Mouse (Mus musculus) gastrocnemius, adult 8-10 months (tissue): ENCODE measurements around the gene Mboat2. TPM values are rescaled to one million over a fixed set of nuclear protein-coding genes. Genes with fewer than 3 reads are reported as not detected.

ENCODE experiments used
- DNase-seq, 2 experiments: peaks; one replicate each; pipeline ENCODE4 v3.0.0; 2022; ENCODE audit warnings: low spot score in 2 of 2
- total RNA-seq, 4 experiments: library from RNA; stranded (reverse); gene quantifications; 2 replicates each; pipeline ENCODE4 v1.2.4; 2022

Gene Mboat2
- total RNA-seq, 4 experiments from 2014 or later = 0.73 to 1.4 (median 1.2) TPM

DNA sequence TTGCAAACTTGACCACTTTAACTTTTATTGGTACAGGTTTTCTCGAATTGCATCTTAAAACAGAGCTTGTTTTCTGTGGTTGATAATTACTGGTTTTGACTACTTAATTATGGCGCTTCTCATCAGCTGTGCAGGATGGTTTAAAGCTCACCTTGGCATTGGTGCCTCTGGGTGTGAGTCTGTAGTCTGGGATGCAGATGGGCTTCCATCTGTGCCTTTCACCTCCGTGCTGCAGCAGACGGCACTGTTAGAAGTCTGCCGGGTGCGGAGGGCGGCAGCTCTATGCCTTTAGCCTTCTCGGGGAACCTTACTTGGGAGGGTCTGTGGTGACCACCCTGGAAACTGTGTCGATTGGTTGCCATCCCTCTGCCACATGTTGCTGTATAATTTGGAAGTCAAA, 29.8 kb downstream of the Mboat2 start:
- no peak for DNase-seq

DNA sequence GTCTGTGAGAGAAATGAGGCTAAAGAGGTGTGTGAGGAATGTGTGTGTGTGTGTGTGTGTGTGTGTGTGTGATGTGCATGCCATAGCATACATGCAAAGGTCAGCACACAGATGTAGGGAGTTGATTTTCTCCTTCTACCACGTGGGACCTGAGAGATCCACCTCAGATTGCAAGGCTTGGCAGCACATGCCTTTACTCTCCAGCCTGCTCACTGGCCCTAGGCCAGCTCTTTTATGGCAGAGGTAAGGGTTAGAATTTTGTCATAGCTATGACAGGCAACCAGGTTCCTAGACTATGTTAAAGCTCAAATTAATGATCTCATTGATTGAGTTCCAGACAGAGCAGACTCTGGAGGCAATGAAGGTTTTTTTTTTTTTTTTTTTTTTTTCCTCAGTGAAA, 33.1 kb downstream of the Mboat2 start:
- DNase-seq = no peak

DNA sequence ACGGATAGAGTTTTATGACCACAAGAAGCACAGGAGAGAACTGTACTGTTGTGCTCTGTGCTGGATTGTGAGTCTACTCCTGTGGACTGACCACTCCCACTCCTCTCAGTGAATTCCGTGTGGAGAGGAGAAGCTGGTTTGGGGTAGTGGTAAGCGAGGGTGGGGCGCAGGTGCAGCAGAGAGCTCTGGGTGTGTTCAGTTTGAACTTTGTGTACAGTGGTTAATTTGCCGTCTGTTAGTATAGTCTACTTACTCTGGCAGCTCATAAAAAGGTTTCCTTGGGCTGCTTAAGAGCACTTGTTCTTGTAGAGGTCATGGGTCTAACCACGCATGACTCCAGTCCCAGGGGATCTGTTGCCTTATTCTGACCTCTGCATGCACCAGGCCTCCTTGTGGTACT, 36.0 kb downstream of the Mboat2 start:
- no peak for DNase-seq

DNA sequence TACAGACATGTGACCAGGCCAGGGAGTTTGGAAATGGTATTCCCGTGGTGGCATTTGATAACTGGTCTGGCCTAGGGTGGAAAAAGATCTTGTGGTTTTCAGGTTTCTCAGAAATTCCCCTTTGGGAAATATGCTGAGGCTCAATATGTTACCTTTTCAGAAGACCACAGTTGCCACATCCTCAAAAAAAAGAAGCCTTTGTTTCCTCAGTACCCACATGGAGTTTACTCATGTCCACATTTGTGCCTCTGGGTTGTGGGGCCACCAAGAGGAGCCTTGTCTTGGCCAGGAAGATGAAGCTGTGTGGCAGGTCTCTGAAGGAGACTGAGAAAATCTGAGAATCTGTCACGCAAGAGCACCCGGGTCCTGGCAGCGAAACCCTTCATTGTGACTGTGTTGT, 38.0 kb downstream of the Mboat2 start:
- DNase-seq = no peak

DNA sequence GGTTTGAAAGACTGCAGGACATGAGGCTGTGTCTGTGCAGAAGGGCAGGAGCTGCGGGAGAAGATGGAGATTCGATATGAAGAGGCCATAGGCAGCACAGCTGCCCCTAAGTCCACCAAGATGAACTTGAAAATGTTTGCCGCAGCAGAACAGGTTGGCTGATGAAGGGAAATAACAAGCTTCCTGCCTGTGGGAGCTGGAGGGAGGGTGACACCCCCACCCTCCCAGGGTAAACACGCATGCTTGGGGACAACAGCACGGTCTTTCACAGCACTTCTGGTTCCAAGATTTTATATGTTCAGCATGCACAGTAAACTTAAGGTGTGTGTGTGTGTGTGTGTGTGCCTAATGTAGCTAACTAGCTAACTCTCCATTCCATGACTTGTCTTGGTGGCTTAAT, 38.6 kb downstream of the Mboat2 start:
- no peak for DNase-seq

DNA sequence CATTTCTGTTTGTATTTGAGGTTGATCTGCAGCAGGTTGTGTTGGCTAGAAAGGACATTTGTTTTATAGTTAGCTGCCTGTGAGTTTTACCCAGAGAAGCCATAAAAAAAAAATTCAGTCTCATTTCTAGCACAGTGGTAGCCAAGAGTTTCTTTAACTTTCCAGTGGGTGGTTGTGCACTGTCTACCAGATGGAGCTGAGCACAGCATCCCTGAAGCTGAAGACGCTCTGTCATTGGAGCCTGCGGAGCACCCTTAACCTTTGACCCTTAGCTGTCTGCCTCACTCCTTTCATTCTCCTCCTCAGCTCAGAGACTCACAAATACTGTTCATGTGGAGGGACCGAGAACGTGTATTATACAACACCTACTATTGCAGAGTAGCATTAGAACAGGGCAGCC, 40.2 kb downstream of the Mboat2 start:
- DNase-seq = no peak

DNA sequence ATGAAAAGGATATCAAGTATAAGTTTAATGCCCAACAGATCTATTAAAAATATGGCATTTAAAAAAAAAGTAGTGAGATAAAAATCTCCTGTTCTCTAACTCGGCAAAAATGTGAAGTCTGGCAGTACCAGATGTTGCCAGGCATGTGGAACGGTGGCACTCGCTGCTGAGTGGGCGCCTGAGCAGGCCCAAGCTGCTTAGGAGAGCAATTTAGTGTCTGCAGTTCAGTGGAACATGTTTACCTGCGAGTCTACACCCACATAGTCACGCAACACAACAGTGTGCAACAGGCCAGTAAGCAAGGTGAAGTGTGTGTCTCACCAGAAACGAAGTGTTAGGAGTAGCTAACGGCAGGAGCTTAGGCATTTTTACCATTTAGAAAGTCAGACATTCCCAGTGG, 41.6 kb downstream of the Mboat2 start:
- DNase-seq = no peak

DNA sequence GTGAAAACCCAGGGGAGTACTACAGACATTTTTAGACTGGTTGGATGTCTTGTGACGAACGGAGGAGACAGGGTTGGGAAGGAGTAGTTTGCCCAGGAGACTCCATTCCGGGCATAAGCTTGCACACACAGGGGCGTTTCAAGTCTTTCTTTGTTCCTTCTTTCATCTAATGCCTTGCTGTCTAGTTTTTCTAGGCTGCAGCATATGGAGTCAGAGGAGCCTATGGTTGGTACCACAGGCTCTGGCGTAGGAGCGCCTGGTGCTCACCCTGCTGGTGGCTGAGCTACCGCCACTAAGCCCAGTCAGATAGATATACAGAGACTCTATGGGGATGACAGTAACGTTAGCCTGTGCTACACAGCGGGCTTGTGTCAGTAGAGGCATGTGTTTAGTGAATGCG, 42.0 kb downstream of the Mboat2 start:
- DNase-seq = no peak

DNA sequence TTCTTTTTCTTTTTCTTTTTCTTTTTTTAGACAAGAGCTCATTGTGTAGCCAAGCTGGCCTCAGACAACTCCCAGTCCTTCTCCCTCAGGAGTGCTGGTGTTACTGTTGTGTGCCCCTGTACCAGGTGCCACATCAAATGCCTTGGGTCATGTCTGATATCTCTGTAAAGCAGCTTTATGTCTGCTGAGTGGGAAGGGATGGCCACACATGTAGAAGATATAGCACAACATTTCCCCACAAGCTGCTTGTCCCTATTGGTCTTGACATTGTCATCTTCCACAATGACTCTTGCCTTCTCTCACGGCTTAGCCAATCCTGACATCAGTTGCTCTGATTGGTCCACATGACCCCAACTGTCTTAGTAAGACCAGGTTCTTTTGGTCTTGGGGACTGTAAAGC, 45.2 kb downstream of the Mboat2 start:
- DNase-seq = no peak

DNA sequence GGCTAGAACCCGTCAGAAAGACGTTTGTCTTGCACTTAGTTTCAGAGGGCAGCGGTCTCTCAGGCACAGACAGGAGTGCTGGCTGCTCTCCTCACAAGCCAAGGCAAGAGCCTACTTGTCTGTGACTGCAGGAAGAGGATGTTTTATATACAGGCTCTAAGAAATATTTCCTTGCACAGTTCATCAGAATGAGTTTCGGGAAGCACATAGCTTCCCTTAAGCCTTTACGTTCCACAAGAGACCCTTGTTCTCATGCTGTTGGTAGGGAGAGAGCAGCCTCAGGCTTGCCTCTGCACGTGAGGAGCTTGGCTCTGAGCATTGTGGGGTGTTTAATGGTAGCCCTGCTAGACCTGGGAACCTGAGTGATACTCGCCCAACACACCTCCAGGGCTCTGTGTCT, 46.6 kb downstream of the Mboat2 start:
- DNase-seq = no peak

DNA sequence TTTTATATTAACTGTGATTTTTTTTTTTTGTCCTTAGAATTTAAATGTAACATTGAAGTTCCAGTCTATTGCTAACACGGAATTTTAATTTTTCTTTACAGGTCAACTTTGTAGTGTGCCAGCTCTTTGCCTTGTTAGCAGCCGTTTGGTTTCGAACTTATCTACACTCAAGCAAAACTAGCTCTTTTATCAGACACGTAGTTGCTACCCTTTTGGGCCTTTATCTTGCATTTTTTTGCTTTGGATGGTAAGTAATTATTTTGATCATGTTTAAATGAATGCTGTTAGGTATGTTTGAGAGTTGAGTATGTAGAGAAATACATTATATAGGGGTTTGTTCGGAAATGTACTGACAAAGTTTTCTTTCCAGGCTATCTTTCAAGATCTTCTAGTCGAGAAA, 47.4 kb downstream of the Mboat2 start:
- DNase-seq = no peak

DNA sequence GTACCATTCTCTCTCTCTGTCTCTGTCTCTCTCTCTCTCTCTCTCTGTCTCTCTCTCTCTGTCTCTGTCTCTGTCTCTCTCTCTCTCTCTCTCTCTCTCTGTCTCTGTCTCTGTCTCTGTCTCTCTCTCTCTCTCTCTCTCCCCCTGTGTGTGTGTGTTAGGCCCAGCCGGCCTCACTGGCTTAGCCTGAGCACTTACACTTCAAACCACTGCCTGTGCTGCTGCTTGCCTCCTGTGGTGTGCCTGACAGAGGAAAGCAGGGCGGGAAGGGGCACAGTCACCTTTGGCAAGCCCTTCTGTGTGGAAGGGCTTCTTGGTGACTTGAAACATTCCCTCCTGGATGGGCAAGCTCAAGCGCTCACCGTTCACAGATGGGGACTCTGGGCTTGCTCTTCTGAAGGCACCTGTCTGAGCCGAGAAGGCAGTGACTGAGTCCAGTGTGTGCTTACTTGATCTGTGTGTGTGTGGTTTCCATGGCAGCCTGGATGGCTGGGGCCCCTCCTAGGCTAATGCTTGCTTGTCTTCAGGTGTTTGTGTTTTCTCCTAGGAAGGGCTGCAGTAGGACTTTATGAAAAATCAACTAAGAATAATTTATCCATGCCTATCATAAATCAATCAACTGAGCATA, 48.2 kb downstream of the Mboat2 start:
- no peak for DNase-seq

DNA sequence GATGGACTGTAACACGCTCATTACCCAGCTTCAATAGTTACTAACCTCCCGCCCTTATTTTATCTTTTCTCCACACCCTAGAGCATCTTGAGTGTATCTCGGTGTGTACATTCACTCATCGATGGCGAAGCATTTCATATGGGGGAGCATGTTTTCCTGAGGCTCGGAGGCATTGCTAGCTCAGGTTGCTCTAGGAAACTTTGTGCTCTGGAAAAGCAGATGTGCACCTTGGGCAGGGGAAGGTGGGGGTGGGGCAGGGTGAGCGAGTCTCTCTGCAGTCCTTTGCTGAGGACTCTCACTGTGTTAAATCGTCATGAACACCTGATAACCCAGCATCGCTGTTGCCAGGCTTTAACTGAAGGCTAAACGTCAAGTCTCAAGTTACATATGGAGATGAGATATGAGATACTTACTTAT, 48.9 kb downstream of the Mboat2 start:
- no peak for DNase-seq

DNA sequence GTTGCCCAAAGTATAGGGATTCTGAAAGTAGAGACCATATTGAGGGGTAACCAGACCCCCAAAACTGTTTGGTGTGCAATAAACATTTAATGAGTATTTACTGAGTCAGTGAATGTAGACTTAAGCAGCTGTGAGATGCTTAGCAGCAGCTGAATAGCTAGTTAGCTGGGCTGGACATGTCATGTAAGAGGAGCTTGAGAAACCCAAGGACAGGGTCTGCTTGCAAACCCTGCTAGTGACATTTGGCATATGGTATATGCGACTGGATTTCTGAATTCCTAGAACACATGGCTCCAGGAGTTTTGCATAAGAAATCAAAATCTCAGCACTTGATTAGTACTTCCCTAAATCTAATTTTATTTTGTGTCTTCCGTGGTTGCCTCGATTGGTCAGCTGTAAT, 52.6 kb downstream of the Mboat2 start:
- DNase-seq = no peak

DNA sequence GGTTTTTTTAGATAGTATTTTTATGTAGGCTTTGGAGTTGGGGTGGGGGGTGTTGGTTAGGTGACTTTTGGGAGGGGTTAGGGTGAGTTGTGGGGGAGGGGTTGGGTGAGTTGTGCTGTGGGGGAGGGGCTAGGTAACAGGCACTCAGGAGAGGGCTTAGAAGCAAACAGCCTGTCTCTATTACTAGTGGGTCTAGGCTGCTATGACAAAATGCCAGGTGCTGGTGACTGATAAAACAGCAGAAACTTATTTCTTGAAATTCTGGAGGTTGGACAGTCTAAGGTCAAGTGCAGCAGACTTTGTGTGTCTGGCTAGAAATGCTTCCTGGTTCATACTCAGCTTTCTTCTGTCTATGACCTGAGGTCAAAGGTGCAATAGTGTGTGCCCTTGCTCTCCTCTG, 56.1 kb downstream of the Mboat2 start:
- DNase-seq = no peak

DNA sequence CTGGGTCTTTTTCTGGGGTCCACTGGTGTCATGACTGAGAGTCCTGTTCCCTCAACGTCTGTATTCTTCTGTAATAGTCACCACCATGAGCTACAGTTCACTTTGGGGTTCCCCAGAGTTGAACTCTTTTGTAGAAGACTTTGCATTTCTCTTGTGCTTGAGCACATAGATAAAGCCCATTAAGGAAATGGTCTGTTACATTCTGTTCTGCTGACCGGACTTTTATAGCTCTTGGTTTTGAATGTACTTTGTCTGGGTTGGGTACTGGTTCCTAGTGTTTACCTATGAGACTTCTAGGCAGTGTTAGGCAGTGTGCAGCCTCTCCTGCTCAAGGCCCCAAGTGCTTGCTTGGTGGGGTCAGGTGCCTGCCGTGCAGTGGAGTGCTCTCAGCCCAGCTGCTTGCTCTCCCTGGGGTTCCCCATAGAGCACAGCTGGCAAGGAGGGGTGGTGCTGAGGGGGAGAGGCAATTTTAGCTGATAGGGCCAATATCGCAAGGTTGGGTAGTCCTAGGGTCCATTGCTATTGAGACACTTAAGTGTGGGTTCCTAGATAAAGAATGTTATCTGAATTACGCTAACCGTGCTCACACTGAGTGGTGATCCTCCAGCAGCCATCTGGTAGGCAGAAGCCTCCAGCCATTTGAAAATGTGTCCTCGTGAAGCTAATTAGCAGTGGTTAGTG, 58.8 kb downstream of the Mboat2 start:
- DNase-seq = no peak

DNA sequence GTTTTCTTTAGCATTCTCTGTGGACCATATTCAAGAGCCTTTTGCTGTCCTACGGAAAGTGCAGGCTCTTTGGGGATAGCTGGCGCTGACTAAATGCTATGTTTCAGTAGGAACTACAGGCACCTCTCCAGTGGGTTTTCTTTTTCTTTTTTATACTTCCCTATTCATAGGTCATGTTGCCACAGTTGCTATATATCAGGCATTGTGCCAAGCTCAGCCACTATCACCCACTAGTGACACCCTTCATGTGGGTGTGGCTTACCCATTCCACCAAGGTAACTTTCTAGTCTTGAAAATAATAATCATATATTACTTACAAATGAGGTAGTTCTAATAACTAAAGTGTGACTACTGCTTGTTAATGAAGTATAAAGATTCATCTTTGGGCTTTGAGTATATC, 59.5 kb downstream of the Mboat2 start:
- DNase-seq = no peak

DNA sequence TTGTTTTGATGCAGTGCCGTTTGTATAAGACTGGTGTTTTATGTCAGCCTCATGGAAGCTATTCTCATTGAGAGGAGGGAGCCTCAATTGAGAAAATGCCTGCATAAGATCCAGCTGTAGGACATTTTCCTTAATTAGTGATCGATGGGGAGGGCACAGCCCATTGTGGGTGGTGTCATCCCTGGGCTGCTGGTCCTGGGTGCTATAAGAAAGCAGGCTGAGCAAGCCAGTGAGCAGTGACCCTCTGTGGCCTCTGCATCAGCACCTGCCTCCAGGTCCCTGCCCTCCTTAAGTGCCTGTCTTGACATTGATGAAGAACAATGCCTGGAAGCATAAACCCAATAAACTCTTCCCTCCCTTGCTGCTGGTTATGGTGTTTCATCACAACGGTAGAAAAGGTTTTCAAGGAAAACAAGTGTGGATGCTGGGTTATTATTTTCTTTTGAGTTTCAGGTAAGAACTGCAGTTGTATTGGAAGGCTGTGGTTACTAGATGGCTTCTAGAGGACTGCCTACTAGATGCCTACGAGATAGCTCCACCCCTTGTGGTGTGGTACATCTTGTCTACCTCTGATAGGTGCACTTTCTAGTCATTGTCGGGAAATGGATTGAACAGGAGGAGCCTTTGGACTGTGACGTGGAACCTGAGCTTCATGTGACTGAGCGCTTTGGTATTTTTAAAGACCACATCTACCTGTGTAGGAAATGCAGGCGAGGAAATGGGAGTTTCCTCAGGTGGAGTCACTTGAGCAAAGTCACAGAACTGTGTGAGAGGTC, 60.2 kb downstream of the Mboat2 start:
- no peak for DNase-seq

DNA sequence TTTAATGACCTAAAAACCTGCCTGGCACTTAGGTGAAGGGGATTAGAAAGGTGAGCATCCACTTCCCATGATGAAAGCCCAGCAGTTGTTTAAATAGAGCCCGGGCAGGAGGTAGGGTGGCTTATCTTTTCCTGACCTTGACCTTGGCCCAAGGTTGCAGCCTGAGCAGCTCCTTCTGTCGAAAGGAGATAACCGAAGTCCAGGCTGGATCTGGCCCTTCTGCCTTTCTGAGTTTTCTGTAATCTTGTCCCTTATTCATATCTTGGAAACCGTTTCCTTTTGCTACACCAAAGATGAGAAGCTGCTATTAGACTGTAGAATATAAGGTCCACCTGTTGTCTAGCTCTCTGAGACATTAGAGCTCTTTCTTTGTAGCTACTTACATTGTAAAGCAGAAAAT, 61.9 kb downstream of the Mboat2 start:
- DNase-seq = no peak

DNA sequence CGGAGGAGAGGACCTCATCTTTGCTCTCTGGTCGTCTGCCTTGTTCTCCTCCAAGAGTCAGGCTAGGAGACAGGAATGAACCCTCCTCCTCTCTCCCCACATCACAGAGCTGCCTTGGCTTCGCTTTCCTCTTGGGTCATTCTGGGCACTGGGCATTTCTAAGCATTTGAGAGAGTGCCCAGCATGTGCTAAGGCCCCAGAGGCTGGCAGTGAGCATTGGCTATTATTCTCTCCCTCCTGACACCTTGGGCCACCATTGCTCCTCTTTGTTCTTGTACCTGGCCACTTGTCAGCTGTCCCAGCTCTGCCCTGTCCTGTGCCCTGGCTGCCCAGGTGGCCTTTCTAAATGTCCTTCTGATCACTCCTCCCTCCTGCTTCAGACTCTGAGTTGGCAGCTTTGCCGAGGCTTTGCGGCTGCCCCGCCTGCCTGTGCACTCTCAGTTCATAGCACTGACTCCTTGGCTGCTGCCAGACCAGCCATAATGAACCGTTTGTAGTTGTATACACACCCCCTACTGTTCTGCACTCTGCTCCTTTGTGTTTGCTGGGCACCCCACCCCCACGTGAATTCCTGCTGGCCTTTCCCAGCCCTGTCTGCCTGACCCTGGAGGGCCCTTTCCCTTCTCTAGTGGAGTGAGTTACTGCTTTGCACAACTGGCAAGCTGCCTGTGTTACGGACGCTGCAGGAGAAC, 63.2 kb downstream of the Mboat2 start:
- no peak for DNase-seq

DNA sequence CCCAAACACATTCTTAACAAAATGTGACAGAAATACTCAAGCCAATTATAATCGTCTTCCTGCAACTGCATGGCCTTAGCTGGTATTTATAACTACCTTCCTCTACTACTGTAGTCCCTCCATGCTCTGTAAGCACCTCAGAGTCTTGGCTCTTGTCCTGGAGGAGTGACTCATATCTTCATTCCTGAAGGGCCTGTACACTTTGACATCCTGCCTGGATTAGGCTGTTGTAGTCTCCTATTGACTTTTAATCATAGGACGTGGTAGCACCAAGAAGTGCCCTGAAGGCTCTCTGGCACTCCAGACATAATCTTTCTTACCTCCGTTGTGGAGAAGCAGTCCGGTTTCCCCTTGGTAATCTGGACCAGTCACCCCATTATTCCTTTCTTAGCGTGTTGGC, 64.7 kb downstream of the Mboat2 start:
- no peak for DNase-seq

DNA sequence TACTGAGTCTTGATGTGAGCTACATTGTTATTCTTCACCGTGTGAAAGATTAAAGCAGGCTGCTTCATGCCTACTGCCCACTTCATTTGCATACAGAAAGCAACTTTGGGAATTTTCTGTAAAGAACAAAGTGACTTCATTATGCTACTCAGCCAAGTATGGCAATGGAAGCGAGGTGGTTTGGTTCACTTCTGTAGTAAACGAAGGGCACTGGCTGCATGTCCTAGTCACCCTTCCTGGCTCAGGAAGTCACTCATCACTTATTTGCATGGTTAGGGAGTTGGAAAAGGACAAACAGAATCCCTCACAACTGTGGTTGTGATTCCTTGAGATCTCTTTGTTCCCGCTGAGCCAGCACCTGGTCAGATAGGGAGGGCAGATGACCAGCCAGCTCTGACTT, 66.7 kb downstream of the Mboat2 start:
- DNase-seq = no peak
